Mouse (Mus musculus): ENCODE data around the gene Esrrg.

GRCm38 (mm10) chr1:187910718-187911117 lies 302.1 kb downstream of the Esrrg start:
- TF ChIP-seq POLR2A (IDR thresholded peaks at IDR 0.05; ENCODE audit: insufficient read depth, low read depth, low read length) (no peak), CTCF (IDR thresholded peaks at IDR 0.05; ENCODE audit: insufficient read depth, low read depth, low read length) (no peak)
